Mouse (Mus musculus) kidney, adult 2 months (tissue): ENCODE data around the gene Asb15. TPM values are rescaled to one million over a fixed set of nuclear protein-coding genes. Genes with fewer than 3 reads are reported as not detected.
A peak's percentile ranks its signal among the peaks of the same experiment; 100 is the strongest.

Experiments used
- DNase-seq: peaks from one replicate; pipeline ENCODE4 v3.0.0; 2021
- H3K27ac ChIP-seq: fragments of 200-500 bp; 2 replicates; pipeline ENCODE4 v1.5.1; 2012; ENCODE audit warnings: low read depth, low read length, control low read depth, inconsistent platforms; ENCODE audit not compliant: insufficient read depth
- H3K27me3 ChIP-seq: fragments of 200-500 bp; replicated peaks from 2 replicates; pipeline ENCODE4 v1.6.1; 2012; ENCODE audit warnings: mild to moderate bottlenecking, moderate library complexity, low read length, inconsistent platforms; ENCODE audit not compliant: control insufficient read depth, insufficient read depth
- H3K36me3 ChIP-seq: fragments of 200-500 bp; 2 replicates; pipeline ENCODE4 v1.6.1; 2012; ENCODE audit warnings: mild to moderate bottlenecking, moderate library complexity, low read length, inconsistent platforms; ENCODE audit not compliant: control insufficient read depth, insufficient read depth
- H3K4me1 ChIP-seq: fragments of 200-500 bp; 2 replicates; pipeline ENCODE4 v1.6.1; 2011; ENCODE audit warnings: low read length; ENCODE audit not compliant: control insufficient read depth, insufficient read depth
- H3K4me3 ChIP-seq: fragments of 200-500 bp; 2 replicates; pipeline ENCODE4 v1.5.1; 2011; ENCODE audit warnings: mild to moderate bottlenecking, low read depth, low read length, control low read depth; ENCODE audit not compliant: insufficient read depth
- CTCF ChIP-seq: fragments of 200-500 bp; conservative IDR thresholded peaks from 2 replicates; pipeline ENCODE4 v1.5.1; 2011; ENCODE audit warnings: low read depth, mild to moderate bottlenecking, control low read depth, low read length, moderate library complexity, mixed read lengths; ENCODE audit not compliant: insufficient read depth, insufficient read length
- POLR2A ChIP-seq: fragments of 200-500 bp; IDR thresholded peaks from one replicate; pipeline ENCODE4 v1.6.1; 2011; ENCODE audit warnings: low read depth, low read length, control low read depth
- WGBS: fragments of 180-500 bp; shearing (Covaris S2); methylation state at CpG from one replicate; pipeline ENCODE4 v1.1.7; 2018; 5-methylcytosine and 5-hydroxymethylcytosine counted together
- polyA plus RNA-seq: library from polyadenylated mRNA; depleted of rRNA; stranded (reverse); fragments of >200 nt; gene quantifications from 2 replicates; pipeline ENCODE4 v1.2.3, GENCODE M21; 2012

The Asb15 gene
- polyA plus RNA-seq, 1 experiment = 3.8 TPM

DNA sequence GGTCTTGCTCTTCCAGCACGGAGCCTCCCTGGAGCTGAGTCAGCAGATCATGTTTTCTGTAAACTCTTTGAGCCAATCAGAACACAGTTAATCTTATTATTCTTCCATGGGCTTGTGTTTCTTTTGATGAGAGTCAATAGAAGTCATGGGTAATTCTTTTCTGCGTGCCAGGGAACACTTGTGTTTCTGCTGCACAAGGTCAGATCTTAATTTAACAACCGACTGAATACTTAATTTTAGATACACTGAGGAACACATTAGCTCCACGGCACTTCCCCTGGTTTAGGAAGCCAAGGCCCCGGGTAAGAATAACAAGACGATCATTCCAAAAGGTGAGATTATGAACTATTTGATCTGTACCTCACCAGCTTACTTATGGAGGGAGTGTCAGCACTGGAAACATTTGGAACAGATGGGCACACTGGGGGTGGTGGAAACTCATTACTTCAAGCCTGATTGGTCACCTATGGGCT is 15.2 kb downstream of the Asb15 start:
- no peaks in the 10 kb centered on the region for H3K27me3 ChIP-seq
- no peak for TF ChIP-seq POLR2A
- TF ChIP-seq CTCF = no peak
- WGBS = 55% methylated on average over 6 of the region's 6 CpGs
- H3K4me3 ChIP-seq = no peak overlapping the region
- H3K27ac ChIP-seq = 0 out of 2 replicates have a peak overlapping the region, but pooled peaks have one; percentile 41
- DNase-seq = no peak
- H3K36me3 ChIP-seq = no peaks in the 10 kb centered on the region
- peaks cover 7% of the 10 kb centered on the region for H3K4me1 ChIP-seq

DNA sequence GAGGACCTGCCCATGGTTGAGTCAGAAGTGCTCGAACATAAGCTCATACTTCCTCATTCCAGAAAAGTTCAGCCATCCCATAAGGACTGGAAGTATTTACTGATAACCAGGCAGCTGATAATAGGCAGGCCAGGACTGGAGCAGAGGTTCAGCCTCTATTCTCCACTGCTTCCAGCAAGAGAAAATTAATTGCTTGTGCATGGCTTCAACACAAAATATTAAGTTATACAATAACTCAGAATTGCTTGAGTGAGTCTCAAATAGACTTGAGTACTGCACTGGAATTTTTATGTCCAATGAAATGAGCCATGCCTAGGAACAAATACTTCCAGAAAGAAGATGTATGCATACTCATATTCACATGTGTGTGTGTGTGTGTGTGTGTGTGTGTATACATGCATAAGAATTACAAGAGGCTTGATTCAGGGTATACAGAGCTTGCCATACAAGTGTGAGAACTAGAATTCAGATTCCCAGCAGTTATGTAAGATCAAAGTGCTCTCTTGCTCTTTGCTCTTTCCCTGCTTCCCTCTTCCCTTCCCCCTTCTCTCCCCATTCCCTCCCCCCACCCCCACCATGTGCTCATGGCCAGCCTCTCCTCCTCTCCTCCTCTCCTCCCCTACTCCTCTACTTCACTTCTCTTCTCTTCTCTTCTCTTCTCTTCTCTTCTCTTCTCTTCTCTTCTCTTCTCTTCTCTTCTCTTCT is 18.9 kb downstream of the Asb15 start:
- Histone ChIP-seq H3K27me3 (no peaks in the 10 kb centered on the region), H3K4me3 (no peak overlapping the region), H3K36me3 (no peaks in the 10 kb centered on the region), H3K27ac (peak overlapping the region; percentile 73), H3K4me1 (peaks cover 7% of the 10 kb centered on the region)
- no peak for TF ChIP-seq CTCF
- no peak for TF ChIP-seq POLR2A
- peak; percentile 79 for DNase-seq
- WGBS = 15% methylated on average over 1 of the region's 1 CpGs

DNA sequence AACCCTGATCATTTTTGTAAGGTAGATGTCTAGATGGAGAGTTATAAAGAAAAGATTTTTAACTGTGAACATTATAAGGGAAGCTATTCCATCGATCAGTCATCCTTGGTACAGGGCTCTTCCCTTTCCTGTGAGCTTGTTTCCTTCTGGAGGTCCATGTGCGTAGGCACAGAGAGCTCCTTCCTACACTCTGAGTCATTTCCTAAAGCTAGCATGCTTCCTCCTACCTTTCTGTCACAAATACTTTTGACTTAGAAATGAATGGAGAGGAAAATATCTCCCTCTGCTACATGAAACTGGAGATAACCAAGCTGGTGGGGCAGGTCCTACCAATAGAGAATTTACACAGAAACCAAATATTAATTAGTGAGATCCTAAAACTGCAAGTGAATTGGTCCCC is 21.9 kb downstream of the Asb15 start:
- TF ChIP-seq CTCF = no peak
- no peak for TF ChIP-seq POLR2A

DNA sequence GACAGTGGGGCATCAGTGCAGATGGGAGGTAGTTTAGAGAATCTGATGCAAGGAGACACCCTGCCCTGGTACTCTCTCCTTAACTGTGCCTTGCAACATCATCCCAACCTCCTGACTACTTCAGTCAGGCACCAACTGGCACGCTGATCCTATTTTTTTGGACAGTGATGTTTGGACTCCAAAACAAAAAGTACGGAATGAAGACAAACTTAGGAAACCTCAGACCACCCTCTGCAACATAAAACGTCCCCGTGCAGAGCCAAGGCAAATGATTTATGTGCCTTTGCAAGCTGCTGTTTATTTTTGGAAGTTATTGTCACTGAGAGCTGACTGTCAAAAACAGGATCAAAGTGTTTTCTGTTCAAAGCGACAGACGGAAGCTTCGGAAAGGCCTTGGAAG is 24.1 kb downstream of the Asb15 start:
- TF ChIP-seq CTCF (no peak), POLR2A (no peak)
- H3K27me3 ChIP-seq = no peaks in the 10 kb centered on the region
- H3K4me1 ChIP-seq = peaks cover 3% of the 10 kb centered on the region; the same call in 1 of the 2 replicates
- no peak for DNase-seq
- H3K4me3 ChIP-seq = no peak overlapping the region
- peak overlapping the region; percentile 35; the same call in 1 of the 2 replicates for H3K27ac ChIP-seq
- H3K36me3 ChIP-seq = no peaks in the 10 kb centered on the region
- WGBS = 30% methylated on average over 7 of the region's 7 CpGs

More for the DNA sequence above, 21.9 kb downstream of the Asb15 start:
- Histone ChIP-seq H3K27ac (no peak overlapping the region), H3K4me3 (no peak overlapping the region), H3K4me1 (peaks cover 11% of the 10 kb centered on the region), H3K27me3 (no peaks in the 10 kb centered on the region), H3K36me3 (no peaks in the 10 kb centered on the region)
- no peak for DNase-seq
- 69% methylated on average over 2 of the region's 2 CpGs for WGBS

DNA sequence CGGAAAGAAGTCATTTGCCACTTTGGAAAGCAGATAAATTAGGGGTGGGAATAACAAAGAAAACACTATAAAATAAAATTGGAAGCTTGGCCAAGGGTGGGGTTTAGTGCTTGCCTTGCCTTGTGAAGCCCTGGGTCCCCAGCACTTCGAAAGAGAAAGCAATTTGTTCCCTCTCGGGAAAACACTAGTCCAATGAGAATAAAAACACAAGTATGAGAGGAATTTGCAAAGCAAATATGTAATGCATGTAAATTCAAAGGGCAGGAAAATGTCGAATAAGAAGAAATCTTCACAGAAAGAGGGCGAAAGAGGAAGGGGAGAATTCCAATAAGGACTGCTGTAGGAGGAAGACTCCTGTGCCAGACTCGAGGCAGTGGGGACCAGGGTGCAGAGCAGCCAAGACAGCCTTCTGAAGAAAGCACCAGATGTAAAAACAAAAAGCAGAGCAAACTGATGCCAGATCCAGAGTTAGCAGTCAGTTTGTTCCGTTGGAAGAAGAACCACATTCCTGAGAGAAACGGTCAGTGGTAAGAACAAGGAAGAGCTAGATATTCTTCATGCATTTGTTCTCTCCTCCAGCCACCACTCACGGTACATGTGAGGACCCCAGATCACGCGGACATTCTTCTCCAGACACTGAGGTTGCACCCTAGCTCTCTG is 26.6 kb downstream of the Asb15 start:
- Histone ChIP-seq H3K4me1 (peaks cover 3% of the 10 kb centered on the region; the same call in 1 of the 2 replicates), H3K27ac (peak overlapping the region; percentile 68), H3K36me3 (no peaks in the 10 kb centered on the region), H3K27me3 (no peaks in the 10 kb centered on the region), H3K4me3 (no peak overlapping the region)
- DNase-seq = no peak
- TF ChIP-seq POLR2A = no peak
- 43% methylated on average over 11 of the region's 11 CpGs for WGBS

DNA sequence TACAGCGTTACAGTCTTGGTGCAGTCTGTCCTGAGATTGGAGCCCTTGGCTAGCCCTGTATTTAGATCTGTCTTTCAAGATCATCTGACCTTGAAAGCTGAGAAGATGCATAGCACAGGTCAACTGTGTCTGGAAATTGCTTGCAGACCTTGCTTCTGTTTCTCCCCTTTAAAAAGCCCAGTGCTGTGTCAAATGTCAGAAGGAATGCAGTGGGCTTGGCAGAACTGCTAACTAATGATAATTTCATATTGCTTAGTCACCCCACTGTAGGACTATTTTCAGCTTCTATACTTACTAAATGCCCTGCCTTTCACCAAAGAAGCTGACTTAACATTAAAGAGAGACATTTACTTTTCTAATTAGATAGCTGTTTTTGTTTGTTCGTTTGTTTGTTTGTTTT is 27.5 kb downstream of the Asb15 start:
- Histone ChIP-seq H3K4me3 (no peak overlapping the region), H3K4me1 (peaks cover 3% of the 10 kb centered on the region; the same call in 1 of the 2 replicates), H3K27ac (peak overlapping the region; percentile 40; the same call in 1 of the 2 replicates), H3K27me3 (no peaks in the 10 kb centered on the region), H3K36me3 (no peaks in the 10 kb centered on the region)
- DNase-seq = no peak
- 58% methylated on average over 2 of the region's 2 CpGs for WGBS
- TF ChIP-seq POLR2A (no peak), CTCF (no peak)

DNA sequence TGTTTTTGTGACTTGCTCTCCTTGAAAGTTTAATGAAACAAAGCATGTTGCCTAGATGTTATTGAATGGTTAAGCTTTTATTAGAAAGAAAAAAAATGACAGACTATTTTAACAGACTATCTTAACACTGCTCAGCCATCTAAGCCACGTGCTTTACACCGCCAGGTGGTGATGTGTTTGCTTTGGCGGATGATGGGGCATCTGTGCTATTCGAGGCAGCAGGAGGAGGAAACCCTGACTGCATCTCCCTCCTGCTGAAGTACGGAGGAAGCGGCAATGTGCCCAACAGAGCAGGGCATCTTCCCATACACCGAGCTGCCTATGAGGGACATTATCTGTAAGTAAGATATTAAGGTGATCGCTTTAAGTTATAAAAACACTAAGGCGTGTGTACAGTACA is 36.1 kb downstream of the Asb15 start:
- WGBS = 66% methylated on average over 9 of the region's 9 CpGs
- Histone ChIP-seq H3K27ac (no peak overlapping the region), H3K4me3 (no peak overlapping the region), H3K36me3 (no peaks in the 10 kb centered on the region), H3K4me1 (no peaks in the 10 kb centered on the region), H3K27me3 (no peaks in the 10 kb centered on the region)
- TF ChIP-seq CTCF = no peak
- no peak for TF ChIP-seq POLR2A
- no peak for DNase-seq
